Comparison of ENCODE assay signal across 26 mouse cellular contexts in genomic region chr2:114536032-114536431, GRCm38 (mm10).
DNase-seq lines count a peak whose midpoint lies in the region; ATAC-seq lines count a peak whose summit lies in the region.
"Had no signal": no experiment of that assay in that cellular context is flagged by ENCODE, and none has a peak within 500 bp of the region (broad histone marks: within the 10 kb centered on the region; RNA-seq: fewer than 3 reads in every experiment).

No protein-coding gene starts in this region.

- H3K9ac ChIP-seq in liver, embryonic 12.5 days: no peak overlapping the region
- no peak overlapping the region for H3K9ac ChIP-seq in liver, embryonic 15.5 days
- H3K9ac ChIP-seq: embryonic facial prominence, embryonic 13.5 days; forebrain, embryonic 12.5 days; forebrain, embryonic 15.5 days; hindbrain, embryonic 12.5 days; hindbrain, embryonic 15.5 days had no signal

- H3K4me2 ChIP-seq in liver, embryonic 12.5 days: no peak overlapping the region
- no peak overlapping the region for H3K4me2 ChIP-seq in liver, embryonic 15.5 days
- H3K4me2 ChIP-seq: embryonic facial prominence, embryonic 13.5 days; forebrain, embryonic 12.5 days; forebrain, embryonic 15.5 days; heart, embryonic 11.5 days; hindbrain, embryonic 12.5 days; hindbrain, embryonic 15.5 days had no signal

- H3K4me3 ChIP-seq in liver, embryonic 12.5 days: no peak overlapping the region
- H3K4me3 ChIP-seq in liver, embryonic 15.5 days (replicated peaks): no peak overlapping the region
- H3K4me3 ChIP-seq: embryonic facial prominence, embryonic 10.5 days; embryonic facial prominence, embryonic 13.5 days; erythroblast, embryonic 14.5 days; forebrain, embryonic 12.5 days; forebrain, embryonic 15.5 days; hindbrain, embryonic 12.5 days; hindbrain, embryonic 15.5 days had no signal

- peak; percentile 5 for DNase-seq in MEL-GATA-1-ER (ENCODE audit: extremely low read depth, low read depth)
- peak; percentile 33 for DNase-seq in c-Kit-positive CD71-positive TER-119-negative erythroid progenitor cells, embryonic 14.5 days (ENCODE audit: low read depth)
- no peak for DNase-seq in left cerebral cortex, adult 18-20 months (ENCODE audit: low spot score in 2 of 2)
- no peak for DNase-seq in right cerebral cortex, postnatal 14 days
- DNase-seq in T-cell, adult 2 months (ENCODE audit: low spot score): no peak
- DNase-seq: adrenal gland, adult 8-10 months; adrenal gland, postnatal 25 days; cerebellum, adult 11-12 months; cerebellum, adult 8-10 months; cerebellum, postnatal 10 days; cerebellum, postnatal 36 days; embryo, embryonic 11 days; gastrocnemius, postnatal 14 days; heart, adult 11 months had no signal

- H3K36me3 ChIP-seq in liver, embryonic 12.5 days: 0 out of 2 replicates have a peak, but pooled peaks cover 2% of the 10 kb centered on the region
- no peaks in the 10 kb centered on the region for H3K36me3 ChIP-seq in liver, embryonic 15.5 days (replicated peaks)
- H3K36me3 ChIP-seq: embryonic facial prominence, embryonic 13.5 days; forebrain, embryonic 12.5 days; forebrain, embryonic 15.5 days; hindbrain, embryonic 15.5 days had no signal

- no peak overlapping the region for H3K27ac ChIP-seq in liver, embryonic 12.5 days
- H3K27ac ChIP-seq in liver, embryonic 15.5 days (replicated peaks): no peak overlapping the region
- H3K27ac ChIP-seq: embryonic facial prominence, embryonic 10.5 days; embryonic facial prominence, embryonic 13.5 days; forebrain, embryonic 12.5 days; forebrain, embryonic 15.5 days; hindbrain, embryonic 12.5 days; hindbrain, embryonic 15.5 days had no signal

- no peaks in the 10 kb centered on the region for H3K9me3 ChIP-seq in liver, embryonic 12.5 days (replicated peaks)
- no peaks in the 10 kb centered on the region for H3K9me3 ChIP-seq in liver, embryonic 15.5 days (replicated peaks)
- H3K9me3 ChIP-seq: embryonic facial prominence, embryonic 10.5 days; embryonic facial prominence, embryonic 13.5 days; forebrain, embryonic 12.5 days; forebrain, embryonic 15.5 days; hindbrain, embryonic 12.5 days; hindbrain, embryonic 15.5 days had no signal

- peaks cover 5% of the 10 kb centered on the region for H3K4me1 ChIP-seq in liver, embryonic 12.5 days
- H3K4me1 ChIP-seq in liver, embryonic 15.5 days (replicated peaks): 0 out of 2 replicates have a peak, but pooled peaks cover 4% of the 10 kb centered on the region
- H3K4me1 ChIP-seq: embryonic facial prominence, embryonic 10.5 days; embryonic facial prominence, embryonic 13.5 days; forebrain, embryonic 12.5 days; forebrain, embryonic 15.5 days; hindbrain, embryonic 12.5 days; hindbrain, embryonic 15.5 days had no signal

- H3K27me3 ChIP-seq in liver, embryonic 12.5 days (replicated peaks): no peaks in the 10 kb centered on the region
- no peaks in the 10 kb centered on the region for H3K27me3 ChIP-seq in liver, embryonic 15.5 days
- H3K27me3 ChIP-seq: embryonic facial prominence, embryonic 13.5 days; forebrain, embryonic 12.5 days; forebrain, embryonic 15.5 days; hindbrain, embryonic 12.5 days; hindbrain, embryonic 15.5 days had no signal

- peak; percentile 89 for ATAC-seq in liver, embryonic 12.5 days
- ATAC-seq in liver, embryonic 15.5 days (ENCODE audit: insufficient read depth): peak; percentile 37; the same call in 1 of the 2 replicates
- ATAC-seq: activated CD4-positive, CD25-positive, alpha-beta regulatory T cell, adult 4 months; CD4-positive, CD25-positive, alpha-beta regulatory T cell, adult 4 months; forebrain, embryonic 15.5 days had no signal

- WGBS in liver, embryonic 12.5 days (ENCODE audit: insufficient replicate concordance): 11% methylated on average over 1 of the region's 1 CpGs
- WGBS in liver, embryonic 15.5 days (ENCODE audit: insufficient replicate concordance): 16% methylated on average over 1 of the region's 1 CpGs

Comparison
In these comparisons a context has a peak if more than half of its experiments do, and no peak if none do; other contexts are left out.
1. DNase-seq: peak in MEL-GATA-1-ER (single experiment) and c-Kit-positive CD71-positive TER-119-negative erythroid progenitor cells, embryonic 14.5 days (single experiment); none in left cerebral cortex, adult 18-20 months (0 of 2), right cerebral cortex, postnatal 14 days (single experiment) and T-cell, adult 2 months (single experiment).